Mouse (Mus musculus): ENCODE measurements around the gene B4galt1. TPM values are rescaled to one million over a fixed set of nuclear protein-coding genes. Genes with fewer than 3 reads are reported as not detected.

B4galt1 gene
- polyA plus RNA-seq, 1 experiment from 2014 or later = 34.6 TPM

DNA sequence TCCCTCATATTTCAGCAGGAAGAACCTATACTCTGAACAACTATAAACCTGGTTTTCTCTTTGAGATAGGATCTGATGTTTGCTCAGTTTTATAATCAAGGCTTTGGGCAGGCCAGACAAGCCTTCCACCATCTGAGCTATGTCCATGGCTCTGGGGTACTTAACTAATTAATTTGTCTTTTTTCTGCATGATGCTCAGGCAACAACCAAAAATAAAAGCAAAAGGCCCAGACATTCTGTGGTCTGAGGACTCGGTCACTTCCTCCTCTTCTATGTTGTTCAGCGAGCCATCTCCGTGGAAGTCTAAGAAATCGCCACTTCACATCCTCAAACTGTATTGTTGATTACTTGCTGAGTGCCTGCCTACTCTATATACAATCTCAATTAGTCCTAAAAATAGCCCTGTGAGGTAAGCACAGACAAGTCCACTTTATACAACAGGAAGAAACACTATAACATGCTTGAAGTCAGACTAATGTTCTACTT, 2.0 kb downstream of the B4galt1 start:
- no peaks in the 10 kb centered on the region for H3K9me3 ChIP-seq (ENCODE audit: control insufficient read depth, low read length)
- H3K27ac ChIP-seq (replicated peaks; ENCODE audit: low read depth, low read length) = no peak overlapping the region
- H3K4me1 ChIP-seq (ENCODE audit: control insufficient read depth, insufficient read depth, low read length) = peaks cover 15% of the 10 kb centered on the region
- no peaks in the 10 kb centered on the region for H3K27me3 ChIP-seq (ENCODE audit: control insufficient read depth, insufficient read depth, low read length)
- H3K4me3 ChIP-seq (ENCODE audit: low read depth, low read length) = no peak overlapping the region
- H3K4me2 ChIP-seq (ENCODE audit: low read depth, severe bottlenecking) = peak overlapping the region; percentile 88
- H3K9ac ChIP-seq (ENCODE audit: low read length) = no peak overlapping the region
- no peak for DNase-seq (ENCODE audit: low spot score)
- 80% methylated on average over 4 of the region's 4 CpGs for WGBS
- no peak for ATAC-seq (ENCODE audit: insufficient number of reproducible peaks, low FRiP score, low TSS enrichment, low read depth)
- no peaks in the 10 kb centered on the region for H3K36me3 ChIP-seq (ENCODE audit: control insufficient read depth, insufficient read depth, low read length)

GRCm38 (mm10) chr4:40851031-40851762, 2.6 kb downstream of the B4galt1 start:
- ATAC-seq (ENCODE audit: insufficient number of reproducible peaks, low FRiP score, low TSS enrichment, low read depth) (no peak), DNase-seq (ENCODE audit: low spot score) (no peak)
- H3K27me3 ChIP-seq (ENCODE audit: control insufficient read depth, insufficient read depth, low read length) = no peaks in the 10 kb centered on the region
- H3K36me3 ChIP-seq (ENCODE audit: control insufficient read depth, insufficient read depth, low read length) = no peaks in the 10 kb centered on the region
- peak overlapping the region; percentile 88 for H3K4me2 ChIP-seq (ENCODE audit: low read depth, severe bottlenecking)
- no peak overlapping the region for H3K9ac ChIP-seq (ENCODE audit: low read length)
- H3K4me1 ChIP-seq (ENCODE audit: control insufficient read depth, insufficient read depth, low read length) = peaks cover 15% of the 10 kb centered on the region
- H3K9me3 ChIP-seq (ENCODE audit: control insufficient read depth, low read length) = no peaks in the 10 kb centered on the region
- 80% methylated on average over 6 of the region's 6 CpGs for WGBS
- H3K27ac ChIP-seq (replicated peaks; ENCODE audit: low read depth, low read length) = no peak overlapping the region
- H3K4me3 ChIP-seq (ENCODE audit: low read depth, low read length) = no peak overlapping the region

DNA sequence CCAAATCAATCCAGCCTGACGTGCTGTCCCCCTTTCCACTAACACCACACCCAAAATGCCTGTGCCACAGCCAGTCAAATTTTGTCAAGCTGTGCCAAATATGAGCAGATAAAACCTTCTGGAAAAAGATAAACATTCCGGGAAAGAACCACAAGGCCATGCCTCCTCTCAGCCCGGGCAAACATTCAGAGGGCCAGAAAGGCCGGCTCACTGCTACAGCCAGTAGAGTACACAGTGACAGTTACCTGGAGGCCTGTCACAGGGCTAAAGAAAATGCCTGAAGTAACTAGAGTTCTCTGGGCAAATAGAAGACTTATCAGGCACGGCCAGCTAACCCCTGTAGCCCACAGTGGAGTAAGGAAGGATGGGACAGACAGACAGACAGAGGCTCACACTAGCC, 3.2 kb downstream of the B4galt1 start:
- no peak overlapping the region for H3K27ac ChIP-seq (replicated peaks; ENCODE audit: low read depth, low read length)
- H3K4me1 ChIP-seq (ENCODE audit: control insufficient read depth, insufficient read depth, low read length) = peaks cover 15% of the 10 kb centered on the region
- WGBS = 88% methylated on average over 5 of the region's 5 CpGs
- H3K4me3 ChIP-seq (ENCODE audit: low read depth, low read length) = no peak overlapping the region
- ATAC-seq (ENCODE audit: insufficient number of reproducible peaks, low FRiP score, low TSS enrichment, low read depth) (no peak), DNase-seq (ENCODE audit: low spot score) (no peak)
- no peaks in the 10 kb centered on the region for H3K9me3 ChIP-seq (ENCODE audit: control insufficient read depth, low read length)
- no peak overlapping the region for H3K9ac ChIP-seq (ENCODE audit: low read length)
- H3K4me2 ChIP-seq (ENCODE audit: low read depth, severe bottlenecking) = no peak overlapping the region
- H3K27me3 ChIP-seq (ENCODE audit: control insufficient read depth, insufficient read depth, low read length) = no peaks in the 10 kb centered on the region
- H3K36me3 ChIP-seq (ENCODE audit: control insufficient read depth, insufficient read depth, low read length) = no peaks in the 10 kb centered on the region

- Histone ChIP-seq H3K36me3 (ENCODE audit: control insufficient read depth, insufficient read depth, low read length) (no peaks in the 10 kb centered on the region), H3K4me2 (ENCODE audit: low read depth, severe bottlenecking) (no peak overlapping the region), H3K9me3 (ENCODE audit: control insufficient read depth, low read length) (no peaks in the 10 kb centered on the region), H3K27ac (replicated peaks; ENCODE audit: low read depth, low read length) (no peak overlapping the region), H3K27me3 (ENCODE audit: control insufficient read depth, insufficient read depth, low read length) (no peaks in the 10 kb centered on the region), H3K4me3 (ENCODE audit: low read depth, low read length) (no peak overlapping the region), H3K4me1 (ENCODE audit: control insufficient read depth, insufficient read depth, low read length) (peaks cover 12% of the 10 kb centered on the region), H3K9ac (ENCODE audit: low read length) (no peak overlapping the region)
- ATAC-seq (ENCODE audit: insufficient number of reproducible peaks, low FRiP score, low TSS enrichment, low read depth) (no peak), DNase-seq (ENCODE audit: low spot score) (no peak)
- WGBS = 76% methylated on average over 3 of the region's 3 CpGs
These were observed 4.3 kb downstream of the B4galt1 start for GRCm38 (mm10) chr4:40849518-40849917.

DNA sequence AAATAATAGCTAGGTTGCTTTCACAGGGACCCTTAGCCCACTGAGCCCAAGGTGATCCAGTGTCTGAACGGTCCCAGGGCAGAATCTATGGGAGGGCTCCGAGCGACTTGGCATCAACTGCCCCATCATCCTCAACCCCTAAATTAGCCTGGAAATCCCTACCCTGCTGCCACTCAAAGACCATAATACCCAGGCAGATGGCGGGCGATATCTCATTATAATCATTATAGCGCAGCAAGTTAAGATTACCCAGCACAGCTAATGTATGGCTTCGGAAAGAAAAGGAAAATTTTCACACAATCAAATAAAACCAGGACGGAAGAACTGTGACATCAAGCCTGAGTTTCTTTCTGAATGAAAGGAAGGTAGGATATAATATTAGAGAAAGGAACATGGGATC, 5.6 kb downstream of the B4galt1 start:
- no peak for ATAC-seq (ENCODE audit: insufficient number of reproducible peaks, low FRiP score, low TSS enrichment, low read depth)
- WGBS = 94% methylated on average over 8 of the region's 8 CpGs
- Histone ChIP-seq H3K4me2 (ENCODE audit: low read depth, severe bottlenecking) (no peak overlapping the region), H3K4me3 (ENCODE audit: low read depth, low read length) (no peak overlapping the region), H3K9me3 (ENCODE audit: control insufficient read depth, low read length) (no peaks in the 10 kb centered on the region), H3K9ac (ENCODE audit: low read length) (no peak overlapping the region), H3K27me3 (ENCODE audit: control insufficient read depth, insufficient read depth, low read length) (no peaks in the 10 kb centered on the region), H3K4me1 (ENCODE audit: control insufficient read depth, insufficient read depth, low read length) (peaks cover 17% of the 10 kb centered on the region), H3K27ac (replicated peaks; ENCODE audit: low read depth, low read length) (no peak overlapping the region), H3K36me3 (ENCODE audit: control insufficient read depth, insufficient read depth, low read length) (no peaks in the 10 kb centered on the region)
- no peak for DNase-seq (ENCODE audit: low spot score)

DNA sequence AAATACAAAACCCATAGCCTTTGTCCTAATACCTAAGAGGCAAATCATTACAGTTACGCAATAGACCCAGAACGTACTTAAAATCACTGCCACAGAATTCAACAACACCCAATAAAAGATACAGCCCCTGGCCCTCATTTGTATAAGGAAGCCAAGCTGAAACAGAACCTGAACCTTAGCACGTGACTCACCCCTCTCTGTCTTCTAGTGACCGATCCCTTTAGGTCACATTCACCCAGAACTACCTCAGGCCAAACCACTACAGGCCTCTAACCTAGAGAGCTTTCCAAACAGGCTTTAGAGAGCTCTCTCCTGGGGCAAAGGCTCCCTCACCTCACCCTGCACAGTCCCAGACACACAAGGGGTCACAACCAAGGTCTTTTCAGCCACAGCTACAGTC, 6.6 kb downstream of the B4galt1 start:
- WGBS = 69% methylated on average over 4 of the region's 4 CpGs
- no peaks in the 10 kb centered on the region for H3K36me3 ChIP-seq (ENCODE audit: control insufficient read depth, insufficient read depth, low read length)
- DNase-seq (ENCODE audit: low spot score) = no peak
- H3K9me3 ChIP-seq (ENCODE audit: control insufficient read depth, low read length) = no peaks in the 10 kb centered on the region
- no peak overlapping the region for H3K4me2 ChIP-seq (ENCODE audit: low read depth, severe bottlenecking)
- no peak overlapping the region for H3K4me3 ChIP-seq (ENCODE audit: low read depth, low read length)
- no peak for ATAC-seq (ENCODE audit: insufficient number of reproducible peaks, low FRiP score, low TSS enrichment, low read depth)
- peaks cover 8% of the 10 kb centered on the region for H3K4me1 ChIP-seq (ENCODE audit: control insufficient read depth, insufficient read depth, low read length)
- H3K27me3 ChIP-seq (ENCODE audit: control insufficient read depth, insufficient read depth, low read length) = no peaks in the 10 kb centered on the region
- no peak overlapping the region for H3K9ac ChIP-seq (ENCODE audit: low read length)
- H3K27ac ChIP-seq (replicated peaks; ENCODE audit: low read depth, low read length) = no peak overlapping the region

DNA sequence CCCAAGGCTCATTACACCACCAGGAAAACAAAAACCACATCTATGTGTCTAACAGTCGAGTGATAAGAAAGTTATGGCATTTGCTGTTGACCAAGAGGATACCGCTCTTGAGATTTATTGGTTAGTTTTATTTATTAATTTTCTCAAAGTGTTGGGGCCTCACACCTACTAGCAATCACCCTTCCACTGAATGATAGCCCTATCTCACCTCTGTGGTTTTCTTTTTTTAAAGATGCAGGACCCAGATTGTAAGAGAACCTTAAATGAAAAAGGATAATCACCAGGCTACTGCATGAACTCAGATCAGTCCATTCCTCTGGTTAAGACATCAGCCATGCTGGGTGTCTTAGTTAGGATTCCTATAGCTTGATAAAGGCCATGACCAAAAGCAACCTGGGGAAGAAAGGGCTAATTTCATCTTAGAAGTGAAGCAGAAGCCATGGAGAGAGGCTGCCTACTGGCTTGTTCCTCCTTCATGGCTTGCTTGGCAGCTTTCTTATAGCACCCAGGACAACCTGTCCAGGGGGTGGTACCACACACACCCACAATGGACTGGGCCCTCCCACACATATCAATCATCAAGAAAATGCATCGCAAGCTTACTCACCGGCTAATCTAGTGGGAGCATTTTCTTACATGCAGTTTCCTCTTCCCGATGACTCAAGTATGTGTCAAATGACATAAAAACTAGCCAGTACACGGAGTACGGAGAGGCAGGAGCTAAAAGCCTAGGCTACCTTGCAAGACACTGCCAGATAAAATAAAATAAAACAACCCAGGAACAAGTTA, 7.5 kb downstream of the B4galt1 start:
- WGBS = 91% methylated on average over 7 of the region's 7 CpGs
- peaks cover 7% of the 10 kb centered on the region for H3K4me1 ChIP-seq (ENCODE audit: control insufficient read depth, insufficient read depth, low read length)
- no peak overlapping the region for H3K27ac ChIP-seq (replicated peaks; ENCODE audit: low read depth, low read length)

DNA sequence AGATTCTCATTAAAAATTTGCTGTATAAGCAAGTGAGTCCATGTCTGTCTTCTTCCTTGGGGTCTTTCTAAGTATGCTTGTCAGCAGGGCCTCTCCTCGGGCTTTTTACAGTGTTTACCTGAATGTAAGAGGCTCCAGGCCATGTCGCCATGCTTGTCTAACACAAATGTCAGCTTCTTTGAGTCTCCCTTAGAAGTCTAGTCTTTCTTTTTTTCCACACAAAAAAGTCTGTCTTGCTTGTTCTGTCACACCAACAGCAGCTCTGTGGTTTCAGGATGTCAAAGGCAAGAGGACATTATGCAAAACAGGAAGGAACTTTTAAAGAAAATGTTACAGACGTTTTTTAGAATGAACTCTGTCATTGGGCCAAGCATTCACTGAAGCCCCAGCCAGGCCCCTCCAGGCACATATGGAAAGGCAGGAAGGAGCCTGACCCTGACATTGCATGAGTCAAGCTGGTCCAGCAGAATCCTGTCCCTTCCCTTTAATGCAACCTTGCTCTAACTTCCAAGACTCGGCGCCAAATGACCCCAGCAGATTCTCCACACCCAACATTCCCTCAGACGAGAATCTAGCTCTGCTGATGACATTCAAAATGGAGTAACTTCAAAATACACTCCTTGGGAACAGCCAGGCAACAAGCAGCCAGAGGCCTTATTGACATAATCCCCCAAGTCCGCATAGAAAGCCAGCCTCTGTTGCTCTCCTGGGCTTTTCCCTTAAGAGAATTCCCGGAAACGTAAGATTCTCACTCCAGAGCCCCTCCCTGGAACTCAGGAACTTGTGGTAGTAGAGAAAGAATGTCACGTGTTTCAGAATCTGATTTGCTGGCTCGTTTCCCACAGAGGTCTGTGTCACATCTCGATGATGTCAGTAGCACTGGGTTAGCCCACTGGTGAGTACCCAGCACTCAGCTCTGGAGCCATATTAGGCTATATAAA, 8.7 kb downstream of the B4galt1 start:
- H3K9me3 ChIP-seq (ENCODE audit: control insufficient read depth, low read length) = no peaks in the 10 kb centered on the region
- H3K36me3 ChIP-seq (ENCODE audit: control insufficient read depth, insufficient read depth, low read length) = no peaks in the 10 kb centered on the region
- 65% methylated on average over 12 of the region's 12 CpGs for WGBS
- no peaks in the 10 kb centered on the region for H3K27me3 ChIP-seq (ENCODE audit: control insufficient read depth, insufficient read depth, low read length)
- H3K4me3 ChIP-seq (ENCODE audit: low read depth, low read length) = no peak overlapping the region
- DNase-seq (ENCODE audit: low spot score) (no peak), ATAC-seq (ENCODE audit: insufficient number of reproducible peaks, low FRiP score, low TSS enrichment, low read depth) (no peak)
- peaks cover 5% of the 10 kb centered on the region; the same call in 1 of the 2 replicates for H3K4me1 ChIP-seq (ENCODE audit: control insufficient read depth, insufficient read depth, low read length)
- H3K4me2 ChIP-seq (ENCODE audit: low read depth, severe bottlenecking) = no peak overlapping the region
- no peak overlapping the region for H3K27ac ChIP-seq (replicated peaks; ENCODE audit: low read depth, low read length)
- H3K9ac ChIP-seq (ENCODE audit: low read length) = no peak overlapping the region

More for the DNA sequence above, 7.5 kb downstream of the B4galt1 start:
- Histone ChIP-seq H3K9ac (ENCODE audit: low read length) (no peak overlapping the region), H3K9me3 (ENCODE audit: control insufficient read depth, low read length) (no peaks in the 10 kb centered on the region), H3K4me3 (ENCODE audit: low read depth, low read length) (no peak overlapping the region), H3K4me2 (ENCODE audit: low read depth, severe bottlenecking) (no peak overlapping the region), H3K27me3 (ENCODE audit: control insufficient read depth, insufficient read depth, low read length) (no peaks in the 10 kb centered on the region), H3K36me3 (ENCODE audit: control insufficient read depth, insufficient read depth, low read length) (no peaks in the 10 kb centered on the region)
- DNase-seq (ENCODE audit: low spot score) (no peak), ATAC-seq (ENCODE audit: insufficient number of reproducible peaks, low FRiP score, low TSS enrichment, low read depth) (no peak)
